Mouse (Mus musculus) midbrain, embryonic 13.5 days (tissue): ENCODE results near the gene Gch1. TPM values are rescaled to one million over a fixed set of nuclear protein-coding genes. Genes with fewer than 3 reads are reported as not detected.

Source experiments
- ATAC-seq: fragments of 200-750 bp; cut with Nextera tagmentation; 2 replicates; pipeline ENCODE4 v1.8.0; 2017; ENCODE audit warnings: mild to moderate bottlenecking, moderate TSS enrichment, moderate library complexity
- H3K27ac ChIP-seq: fragments of 300-500 bp; sonication (generic); 2 replicates; pipeline ENCODE4 v1.5.1; 2015; ENCODE audit warnings: inconsistent platforms, mild to moderate bottlenecking, moderate library complexity
- H3K27me3 ChIP-seq: fragments of 300-500 bp; sonication (generic); 2 replicates; pipeline ENCODE4 v1.6.1; 2015; ENCODE audit warnings: mild to moderate bottlenecking, inconsistent platforms
- H3K36me3 ChIP-seq: fragments of 300-500 bp; sonication (generic); 2 replicates; pipeline ENCODE4 v1.6.1; 2015; ENCODE audit warnings: mild to moderate bottlenecking, inconsistent platforms
- H3K4me1 ChIP-seq: fragments of 300-500 bp; sonication (generic); replicated peaks from 2 replicates; pipeline ENCODE4 v1.6.1; 2015; ENCODE audit warnings: inconsistent platforms
- H3K4me2 ChIP-seq: fragments of 300-500 bp; sonication (generic); replicated peaks from 2 replicates; pipeline ENCODE4 v1.6.1; 2015; ENCODE audit warnings: moderate library complexity, mild to moderate bottlenecking, inconsistent platforms
- H3K4me3 ChIP-seq: fragments of 300-500 bp; sonication (generic); replicated peaks from 2 replicates; pipeline ENCODE4 v1.5.1; 2015; ENCODE audit warnings: mild to moderate bottlenecking, inconsistent platforms
- H3K9ac ChIP-seq: fragments of 300-500 bp; sonication (generic); replicated peaks from 2 replicates; pipeline ENCODE4 v1.6.1; 2015; ENCODE audit warnings: mild to moderate bottlenecking, inconsistent platforms
- H3K9me3 ChIP-seq: fragments of 300-500 bp; sonication (generic); 2 replicates; pipeline ENCODE4 v1.6.1; 2016; ENCODE audit warnings: mild to moderate bottlenecking, inconsistent platforms
- WGBS: fragments of 180-500 bp; shearing (Covaris S2); methylation state at CpG from one replicate; pipeline ENCODE4 v1.1.7; 2015; 5-methylcytosine and 5-hydroxymethylcytosine counted together
- polyA plus RNA-seq: library from polyadenylated mRNA; unstranded; fragments of >200 nt; fragmentation: Nextera tagmentation; extraction: Ambion mirVana; gene quantifications from 2 replicates; pipeline ENCODE4 v1.2.1, GENCODE M21; 2015

The Gch1 gene
- polyA plus RNA-seq, 1 experiment from 2014 or later = 7.2 TPM

GRCm38 (mm10) chr14:47220231-47221025 lies 31.2 kb upstream of the Gch1 start:
- Histone ChIP-seq H3K27ac (no peak overlapping the region), H3K9ac (no peak overlapping the region), H3K4me3 (no peak overlapping the region), H3K36me3 (no peaks in the 10 kb centered on the region), H3K27me3 (no peaks in the 10 kb centered on the region), H3K9me3 (no peaks in the 10 kb centered on the region), H3K4me1 (no peaks in the 10 kb centered on the region), H3K4me2 (no peak overlapping the region)
- ATAC-seq = no peak
- 89% methylated on average over 8 of the region's 8 CpGs for WGBS

GRCm38 (mm10) chr14:47218766-47219606 lies 29.8 kb upstream of the Gch1 start:
- no peak for ATAC-seq
- Histone ChIP-seq H3K9ac (no peak overlapping the region), H3K27ac (no peak overlapping the region), H3K9me3 (no peaks in the 10 kb centered on the region), H3K27me3 (no peaks in the 10 kb centered on the region), H3K4me1 (no peaks in the 10 kb centered on the region), H3K36me3 (no peaks in the 10 kb centered on the region), H3K4me3 (no peak overlapping the region), H3K4me2 (no peak overlapping the region)
- 85% methylated on average over 9 of the region's 9 CpGs for WGBS

GRCm38 (mm10) chr14:47216541-47216940 lies 27.3 kb upstream of the Gch1 start:
- Histone ChIP-seq H3K4me2 (no peak overlapping the region), H3K4me1 (no peaks in the 10 kb centered on the region), H3K4me3 (no peak overlapping the region), H3K9ac (no peak overlapping the region), H3K27me3 (no peaks in the 10 kb centered on the region), H3K9me3 (no peaks in the 10 kb centered on the region), H3K27ac (no peak overlapping the region), H3K36me3 (no peaks in the 10 kb centered on the region)
- 84% methylated on average over 2 of the region's 2 CpGs for WGBS
- no peak for ATAC-seq

DNA sequence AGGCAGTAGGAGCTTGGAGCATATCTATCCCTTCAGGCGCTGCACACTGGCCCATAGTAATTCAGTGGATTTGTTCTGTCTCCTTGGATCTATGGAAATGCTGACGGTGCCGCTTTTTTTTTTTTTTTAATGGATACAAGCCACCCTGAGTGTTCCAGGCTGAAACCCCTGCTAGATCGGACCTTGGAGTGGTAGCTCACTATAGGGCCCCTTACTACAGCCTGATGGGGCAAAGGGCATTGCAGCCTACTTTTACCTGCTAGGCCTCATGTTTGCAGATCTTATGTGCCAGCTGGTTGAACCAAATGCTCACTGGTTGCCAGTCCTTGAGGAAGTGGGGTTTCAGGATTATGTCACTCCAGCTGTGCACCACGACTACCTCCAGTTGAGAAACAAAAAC lies 25.2 kb upstream of the Gch1 start:
- no peaks in the 10 kb centered on the region for H3K36me3 ChIP-seq
- no peak overlapping the region for H3K9ac ChIP-seq
- no peak overlapping the region for H3K4me2 ChIP-seq
- no peaks in the 10 kb centered on the region for H3K4me1 ChIP-seq
- 86% methylated on average over 5 of the region's 5 CpGs for WGBS
- no peak overlapping the region for H3K4me3 ChIP-seq
- no peaks in the 10 kb centered on the region for H3K27me3 ChIP-seq
- no peaks in the 10 kb centered on the region for H3K9me3 ChIP-seq
- no peak overlapping the region for H3K27ac ChIP-seq
- ATAC-seq = no peak

GRCm38 (mm10) chr14:47213305-47213704 lies 24.1 kb upstream of the Gch1 start:
- no peak overlapping the region for H3K9ac ChIP-seq
- H3K27me3 ChIP-seq = no peaks in the 10 kb centered on the region
- WGBS = 95% methylated on average over 4 of the region's 4 CpGs
- no peak for ATAC-seq
- no peak overlapping the region for H3K4me3 ChIP-seq
- no peaks in the 10 kb centered on the region for H3K36me3 ChIP-seq
- no peak overlapping the region for H3K27ac ChIP-seq
- no peak overlapping the region for H3K4me2 ChIP-seq
- no peaks in the 10 kb centered on the region for H3K4me1 ChIP-seq
- no peaks in the 10 kb centered on the region for H3K9me3 ChIP-seq

DNA sequence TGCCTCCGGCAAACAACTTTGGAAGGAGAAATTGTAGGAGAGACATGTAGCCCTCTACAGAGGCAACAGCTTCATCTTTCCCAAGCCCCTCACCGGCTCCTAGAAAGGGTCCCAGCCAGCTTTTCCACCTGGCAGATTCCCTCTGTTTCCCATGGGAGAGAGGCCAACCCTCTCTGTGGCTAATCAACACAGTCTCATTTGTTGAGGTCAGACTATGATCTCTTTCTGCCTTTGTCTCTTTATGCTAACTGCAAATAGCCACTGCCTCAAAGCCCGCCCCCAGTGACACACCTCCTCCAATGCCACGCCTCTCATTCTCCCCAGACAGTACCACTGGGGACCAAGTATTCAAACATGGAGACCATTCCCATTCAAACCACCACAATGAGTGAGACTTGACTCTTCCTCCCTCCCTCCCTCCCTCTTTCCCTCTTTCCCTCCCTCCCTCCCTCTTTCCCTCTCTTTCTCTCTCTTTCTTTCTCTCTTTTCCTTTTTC lies 20.5 kb upstream of the Gch1 start:
- no peaks in the 10 kb centered on the region for H3K4me1 ChIP-seq
- H3K9me3 ChIP-seq = no peaks in the 10 kb centered on the region
- no peak overlapping the region for H3K9ac ChIP-seq
- WGBS = 78% methylated on average over 4 of the region's 4 CpGs
- no peak for ATAC-seq
- H3K4me3 ChIP-seq = no peak overlapping the region
- H3K27me3 ChIP-seq = no peaks in the 10 kb centered on the region
- H3K36me3 ChIP-seq = no peaks in the 10 kb centered on the region
- no peak overlapping the region for H3K27ac ChIP-seq
- H3K4me2 ChIP-seq = no peak overlapping the region

- Histone ChIP-seq H3K4me3 (no peak overlapping the region), H3K27me3 (no peaks in the 10 kb centered on the region), H3K27ac (no peak overlapping the region), H3K9me3 (no peaks in the 10 kb centered on the region), H3K4me2 (no peak overlapping the region), H3K36me3 (no peaks in the 10 kb centered on the region), H3K9ac (no peak overlapping the region), H3K4me1 (no peaks in the 10 kb centered on the region)
- 88% methylated on average over 12 of the region's 12 CpGs for WGBS
- ATAC-seq = no peak
Measured at GRCm38 (mm10) chr14:47208564-47209493, 19.6 kb upstream of the Gch1 start.

GRCm38 (mm10) chr14:47206601-47207000 lies 17.4 kb upstream of the Gch1 start:
- Histone ChIP-seq H3K4me1 (no peaks in the 10 kb centered on the region), H3K9me3 (no peaks in the 10 kb centered on the region), H3K4me3 (no peak overlapping the region), H3K36me3 (no peaks in the 10 kb centered on the region), H3K4me2 (no peak overlapping the region), H3K27me3 (no peaks in the 10 kb centered on the region), H3K27ac (no peak overlapping the region), H3K9ac (no peak overlapping the region)
- WGBS = 97% methylated on average over 3 of the region's 3 CpGs
- ATAC-seq = no peak

GRCm38 (mm10) chr14:47205270-47205972 lies 16.2 kb upstream of the Gch1 start:
- 87% methylated on average over 5 of the region's 5 CpGs for WGBS
- Histone ChIP-seq H3K4me3 (no peak overlapping the region), H3K4me1 (no peaks in the 10 kb centered on the region), H3K27ac (no peak overlapping the region), H3K9ac (no peak overlapping the region), H3K4me2 (no peak overlapping the region), H3K36me3 (no peaks in the 10 kb centered on the region), H3K9me3 (no peaks in the 10 kb centered on the region), H3K27me3 (no peaks in the 10 kb centered on the region)
- ATAC-seq = no peak

GRCm38 (mm10) chr14:47197340-47197739 lies 8.1 kb upstream of the Gch1 start:
- Histone ChIP-seq H3K9ac (no peak overlapping the region), H3K4me1 (no peaks in the 10 kb centered on the region), H3K9me3 (no peaks in the 10 kb centered on the region), H3K36me3 (no peaks in the 10 kb centered on the region), H3K27ac (no peak overlapping the region), H3K27me3 (no peaks in the 10 kb centered on the region), H3K4me3 (no peak overlapping the region), H3K4me2 (no peak overlapping the region)
- 77% methylated on average over 3 of the region's 3 CpGs for WGBS
- no peak for ATAC-seq

- H3K27ac ChIP-seq = no peak overlapping the region
- H3K4me2 ChIP-seq = no peak overlapping the region
- no peak for ATAC-seq
- H3K27me3 ChIP-seq = no peaks in the 10 kb centered on the region
- WGBS = 86% methylated on average over 8 of the region's 8 CpGs
- no peak overlapping the region for H3K9ac ChIP-seq
- no peaks in the 10 kb centered on the region for H3K36me3 ChIP-seq
- no peak overlapping the region for H3K4me3 ChIP-seq
- no peaks in the 10 kb centered on the region for H3K9me3 ChIP-seq
- no peaks in the 10 kb centered on the region for H3K4me1 ChIP-seq
Measured at GRCm38 (mm10) chr14:47196711-47197110, 7.5 kb upstream of the Gch1 start.
